Mouse (Mus musculus): ENCODE measurements at regions not wholly inside any gene's neighbourhood (a gene's known extent, or its start where the extent isn't known, plus 50 kb on each side); places are given as distances from the start of the nearest gene placed in this dataset.

GRCm38 (mm10) chr6:98597612-98598011 lies 255.1 kb upstream of the Gm765 start:
- no peak for DNase-seq

GRCm38 (mm10) chr6:98590989-98591388 lies 248.4 kb upstream of the Gm765 start:
- no peak for DNase-seq

DNA sequence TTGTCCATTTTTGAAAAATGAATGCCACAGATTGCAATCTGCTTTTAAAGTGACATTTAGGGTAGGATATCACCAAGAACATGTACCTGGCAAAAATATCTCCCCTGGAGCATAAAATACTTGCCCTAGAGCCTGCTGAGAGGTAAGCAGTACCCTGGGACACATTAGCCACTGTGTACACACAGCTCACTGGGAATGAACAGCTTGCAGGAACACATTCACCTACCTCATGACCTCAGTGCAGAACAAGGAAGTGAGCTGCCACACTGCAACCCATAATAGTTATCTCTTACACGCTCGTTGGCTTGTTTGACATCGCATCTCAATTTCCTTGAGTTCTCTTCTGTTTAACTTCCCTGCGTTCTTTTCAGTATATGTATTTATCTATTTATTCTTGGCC lies 246.4 kb upstream of the Gm765 start:
- no peak for DNase-seq

DNA sequence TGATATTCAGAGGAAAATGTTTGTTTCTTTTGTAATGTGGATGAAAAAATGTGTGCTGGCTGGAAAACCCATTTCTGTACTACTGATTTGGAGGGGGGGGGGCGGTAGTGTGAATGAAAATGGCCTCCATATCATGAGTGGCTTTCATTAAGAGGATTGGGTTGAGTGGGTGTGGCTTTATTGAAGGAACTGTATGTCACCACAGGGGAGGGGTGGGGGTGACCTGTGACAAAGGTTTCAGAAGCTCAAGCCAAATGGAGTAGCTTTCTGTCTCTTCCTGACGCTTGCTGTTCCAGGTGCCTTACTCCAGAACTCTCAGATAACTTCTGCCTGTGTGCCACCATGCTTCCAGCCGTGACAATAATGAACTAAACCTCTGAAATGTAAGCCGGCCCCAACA lies 242.0 kb upstream of the Gm765 start:
- DNase-seq: no peak

GRCm38 (mm10) chr6:98582826-98583225 lies 240.3 kb upstream of the Gm765 start:
- DNase-seq: no peak

- DNase-seq: no peak
Measured at GRCm38 (mm10) chr6:98575227-98575626, 232.7 kb upstream of the Gm765 start.

- no peak for DNase-seq
Measured at GRCm38 (mm10) chr6:98555702-98556101, 213.1 kb upstream of the Gm765 start.

- DNase-seq: no peak
Measured at GRCm38 (mm10) chr6:98553922-98554321, 211.4 kb upstream of the Gm765 start.

- DNase-seq: no peak
Measured at GRCm38 (mm10) chr6:98551781-98552180, 209.2 kb upstream of the Gm765 start.

GRCm38 (mm10) chr6:98526882-98527440 lies 184.4 kb upstream of the Gm765 start:
- no peak for DNase-seq

- peak; percentile 76 to 82 for DNase-seq
Measured at GRCm38 (mm10) chr6:98525286-98525685, 182.7 kb upstream of the Gm765 start.

DNA sequence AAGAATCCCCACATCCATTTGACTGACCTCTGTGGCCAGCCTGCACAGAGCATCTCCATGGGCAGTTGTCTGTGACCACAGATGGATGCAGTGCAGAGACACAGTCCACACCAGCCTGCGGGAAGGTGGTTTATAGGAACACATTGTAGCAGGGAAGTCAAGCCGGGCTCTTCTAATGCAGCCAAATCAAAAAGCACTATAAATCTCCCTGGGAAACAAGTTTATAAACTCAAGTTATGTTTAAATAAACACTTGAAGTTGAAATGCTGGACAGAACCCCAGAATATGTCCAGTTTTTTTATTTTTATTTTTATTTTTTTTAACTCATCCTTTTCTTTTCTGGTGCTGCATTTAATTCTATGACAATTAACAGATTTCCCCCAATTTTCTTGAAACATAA lies 182.1 kb upstream of the Gm765 start:
- DNase-seq: no peak

GRCm38 (mm10) chr6:98521526-98521925 lies 179.0 kb upstream of the Gm765 start:
- no peak for DNase-seq

DNA sequence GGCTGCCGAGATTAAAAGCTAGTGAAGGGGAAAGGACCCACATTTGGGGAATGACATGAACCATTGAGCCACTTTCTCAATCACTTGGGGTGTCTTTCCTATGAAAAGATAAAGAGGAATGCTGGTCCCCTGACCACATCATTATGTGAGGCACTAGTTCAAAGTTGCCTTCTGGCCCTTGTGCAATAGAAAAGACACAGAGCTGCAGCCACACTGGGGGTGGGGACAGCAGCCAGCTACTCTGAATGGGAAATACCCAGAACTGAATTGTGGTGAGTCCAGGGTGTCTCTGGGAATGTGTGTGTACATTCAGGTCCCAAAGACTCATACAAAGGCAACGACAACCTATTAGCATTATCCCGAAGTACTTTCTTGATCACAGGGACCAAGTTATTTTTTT lies 172.3 kb upstream of the Gm765 start:
- no peak for DNase-seq

- peak in 1 of 2 experiments; percentile 7 for DNase-seq
Measured at GRCm38 (mm10) chr6:98514376-98514775, 171.8 kb upstream of the Gm765 start.

GRCm38 (mm10) chr6:98513217-98513616 lies 170.7 kb upstream of the Gm765 start:
- DNase-seq: no peak

- no peak for DNase-seq
Measured at GRCm38 (mm10) chr6:98502726-98503125, 160.2 kb upstream of the Gm765 start.

GRCm38 (mm10) chr6:98499721-98500120 lies 157.2 kb upstream of the Gm765 start:
- DNase-seq: no peak

GRCm38 (mm10) chr6:98486626-98487025 lies 144.1 kb upstream of the Gm765 start:
- no peak for DNase-seq

DNA sequence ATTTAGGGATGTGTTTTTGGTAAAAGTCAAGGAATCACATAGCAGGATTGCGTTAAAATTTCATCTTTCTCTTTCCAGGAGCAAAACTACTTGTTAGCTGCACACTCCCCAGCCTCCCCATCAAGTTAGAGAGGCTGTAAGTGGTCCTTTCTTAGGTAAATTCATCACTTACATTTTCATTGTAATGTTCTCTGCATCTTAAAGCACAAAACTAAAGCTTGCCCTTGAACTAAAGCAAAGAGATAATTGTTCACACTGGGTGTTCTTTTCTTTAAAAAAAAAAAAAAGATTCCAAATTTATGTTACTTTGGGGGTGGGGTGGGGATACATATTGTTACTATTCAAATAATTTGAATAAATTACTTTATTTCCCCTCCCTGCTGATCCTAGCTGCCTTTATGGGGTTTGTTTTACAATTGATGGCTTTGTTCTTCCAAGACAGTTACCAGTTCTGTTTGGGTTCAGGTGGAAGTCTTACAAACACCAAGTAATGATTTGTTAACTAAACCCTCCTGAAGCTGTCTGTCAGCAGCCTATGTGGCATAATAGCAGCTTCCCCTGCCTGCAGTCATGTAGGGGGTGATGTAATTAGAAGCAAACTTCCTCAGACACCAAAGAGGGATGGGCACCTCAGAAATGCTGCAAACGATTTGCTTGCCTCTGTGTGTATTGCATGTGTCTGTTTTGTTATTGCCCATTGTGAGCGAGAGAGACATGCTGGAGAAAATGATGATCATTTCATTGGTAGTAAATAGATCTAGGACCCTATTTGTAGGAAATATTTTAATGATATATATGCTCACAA lies 141.0 kb upstream of the Gm765 start:
- DNase-seq: no peak

GRCm38 (mm10) chr6:98482319-98482718 lies 139.8 kb upstream of the Gm765 start:
- DNase-seq: no peak

DNA sequence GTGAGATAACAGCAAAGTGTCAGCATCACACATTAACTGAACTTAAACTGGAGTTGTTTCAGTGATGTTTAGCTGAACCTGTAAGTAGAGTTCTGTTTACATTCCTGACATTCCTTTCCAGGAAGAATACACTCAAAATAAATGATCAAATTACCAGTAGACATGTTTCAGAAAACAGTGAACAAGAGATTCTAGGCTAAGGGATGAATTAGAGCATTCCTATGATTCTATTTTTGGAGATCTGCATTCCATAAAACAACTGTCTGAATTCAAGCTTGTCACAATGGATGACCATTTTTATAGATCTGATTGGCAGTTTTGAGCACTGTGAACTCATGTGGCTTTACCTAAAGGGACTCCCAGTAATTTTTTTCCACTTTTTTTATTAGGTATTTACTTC lies 125.0 kb upstream of the Gm765 start:
- no peak for DNase-seq

- no peak for DNase-seq
Measured at GRCm38 (mm10) chr6:98452277-98452676, 109.7 kb upstream of the Gm765 start.

DNA sequence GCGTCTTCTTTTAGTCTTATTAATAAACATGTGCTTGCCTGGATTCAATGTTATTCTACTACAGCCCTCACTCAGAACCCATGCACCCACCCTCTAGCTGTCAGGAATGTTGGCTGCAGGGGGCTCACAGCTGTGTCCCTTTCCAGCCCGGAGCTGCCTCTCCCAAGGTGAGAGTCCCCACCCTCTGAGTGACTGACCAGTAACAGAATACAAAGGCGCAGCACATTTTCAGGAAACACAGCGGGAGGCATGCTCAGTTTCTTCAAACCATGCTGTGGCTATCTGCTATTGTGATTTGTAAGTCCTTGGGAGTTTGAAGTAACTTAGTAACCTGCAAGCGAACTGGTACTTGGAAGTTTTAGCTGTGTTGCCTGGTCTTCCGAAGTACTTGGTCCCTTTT lies 93.1 kb upstream of the Gm765 start:
- no peak for DNase-seq

DNA sequence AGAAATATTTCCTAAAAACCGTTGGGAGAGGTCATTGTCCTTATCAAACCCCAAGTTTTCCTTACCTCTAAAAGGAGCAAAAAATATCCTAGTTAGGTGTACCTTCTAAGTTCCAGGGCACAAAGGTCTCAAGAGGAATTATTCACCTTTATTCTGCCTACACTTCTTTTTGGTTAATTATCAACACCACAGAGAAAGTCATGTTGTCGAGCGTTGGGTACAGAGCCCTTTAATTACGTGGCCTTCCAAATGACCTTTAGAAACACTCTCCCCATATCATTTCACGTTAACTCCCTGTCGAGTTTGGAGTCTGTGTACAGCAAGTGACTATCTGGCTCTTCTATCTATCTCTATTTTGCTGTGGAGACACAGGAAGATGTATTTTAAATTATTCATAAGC lies 90.7 kb upstream of the Gm765 start:
- no peak for DNase-seq
